Mouse (Mus musculus) heart, adult 2 months (tissue): ENCODE measurements around the gene Ppp1r2. TPM values are rescaled to one million over a fixed set of nuclear protein-coding genes. Genes with fewer than 3 reads are reported as not detected.

Source experiments
- DNase-seq, 2 experiments: peaks; one replicate each; pipeline ENCODE4 v3.0.0; 2021
- H3K27ac ChIP-seq: fragments of 200-600 bp; 2 replicates; pipeline ENCODE4 v1.8.1; 2022
- H3K27me3 ChIP-seq: fragments of 200-500 bp; 2 replicates; pipeline ENCODE4 v1.6.1; 2012; ENCODE audit warnings: mild to moderate bottlenecking, low read length, inconsistent platforms, mixed read lengths; ENCODE audit not compliant: control insufficient read depth, insufficient read depth
- H3K36me3 ChIP-seq: fragments of 200-500 bp; 2 replicates; pipeline ENCODE4 v1.6.1; 2012; ENCODE audit warnings: low read length, inconsistent platforms; ENCODE audit not compliant: control insufficient read depth, insufficient read depth
- H3K4me1 ChIP-seq: fragments of 200-500 bp; 2 replicates; pipeline ENCODE4 v1.6.1; 2011; ENCODE audit warnings: low read length; ENCODE audit not compliant: control insufficient read depth, insufficient read depth
- H3K4me3 ChIP-seq: fragments of 200-600 bp; 2 replicates; pipeline ENCODE4 v1.8.1; 2022
- H3K79me2 ChIP-seq: fragments of 200-500 bp; replicated peaks from 2 replicates; pipeline ENCODE4 v1.6.1; 2012; ENCODE audit warnings: mild to moderate bottlenecking, inconsistent platforms, low read length, moderate library complexity, mixed read lengths; ENCODE audit not compliant: control insufficient read depth, insufficient read depth
- H3K9ac ChIP-seq: fragments of 200-500 bp; 2 replicates; pipeline ENCODE4 v1.6.1; 2012; ENCODE audit warnings: low read depth, mild to moderate bottlenecking, control low read depth, inconsistent platforms, low read length, mixed read lengths
- CTCF ChIP-seq: fragments of 200-600 bp; IDR thresholded peaks from 2 replicates; pipeline ENCODE4 v1.8.1; 2022; ENCODE audit warnings: antibody characterized with exemption, mild to moderate bottlenecking, moderate library complexity
- EP300 ChIP-seq: fragments of 200-500 bp; IDR thresholded peaks from 2 replicates; pipeline ENCODE4 v1.6.1; 2011; ENCODE audit warnings: low read depth, low read length, control low read depth; ENCODE audit not compliant: insufficient read depth
- POLR2A ChIP-seq: fragments of 200-500 bp; IDR thresholded peaks from 2 replicates; pipeline ENCODE4 v1.6.1; 2011; ENCODE audit warnings: mild to moderate bottlenecking, low read depth, low read length, control low read depth; ENCODE audit not compliant: insufficient read depth
- WGBS: fragments of 180-500 bp; shearing (Covaris S2); methylation state at CpG from one replicate; pipeline ENCODE4 v1.1.7; 2018; 5-methylcytosine and 5-hydroxymethylcytosine counted together
- intact Hi-C: fragments of 180-260 bp; cut with DNase I; formaldehyde crosslinking; loops from one replicate; pipeline ENCODE4 v1.15.1; 2025
- polyA plus RNA-seq: library from polyadenylated mRNA; depleted of rRNA; stranded (reverse); fragments of >200 nt; gene quantifications from 2 replicates; pipeline ENCODE4 v1.2.3, GENCODE M21; 2012
- total RNA-seq, 2 experiments: library from RNA; stranded (reverse); gene quantifications; 2 replicates each; pipeline ENCODE4 v1.2.3; 2021

Gene Ppp1r2
- total and polyA plus RNA-seq, 3 experiments = 33.1 to 88.3 (median 77.3) TPM

DNA sequence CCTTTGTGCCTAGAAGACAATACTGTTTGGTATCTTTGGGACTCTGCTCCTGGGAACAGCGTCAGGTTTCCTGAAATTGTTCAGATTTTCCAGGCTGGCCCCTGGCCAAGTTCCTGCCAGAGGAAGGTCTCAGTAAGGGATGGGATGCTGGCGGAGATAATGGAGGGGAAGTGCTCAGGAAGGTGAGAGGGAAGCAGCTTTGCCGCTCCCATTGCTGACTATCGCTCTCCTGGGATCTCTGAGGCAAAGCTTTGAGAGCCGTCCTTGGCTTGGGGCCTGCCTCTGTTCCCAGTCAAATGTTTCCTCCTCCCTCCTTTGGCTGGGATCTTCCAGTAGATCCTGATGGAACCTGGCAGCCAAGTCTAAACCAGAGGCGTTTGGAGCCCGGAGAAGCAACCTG, 1.5 kb upstream of the Ppp1r2 start:
- TF ChIP-seq POLR2A (peak; percentile 20; the same call in 1 of the 2 replicates), CTCF (no peak), EP300 (peak; percentile 99)
- 19% methylated on average over 7 of the region's 7 CpGs for WGBS
- H3K27me3 ChIP-seq = no peaks in the 10 kb centered on the region
- H3K4me3 ChIP-seq = no peak overlapping the region; the same call in 1 of the 2 replicates
- peak; percentile 85 to 90 for DNase-seq
- H3K9ac ChIP-seq = no peak overlapping the region
- peaks cover 12% of the 10 kb centered on the region for H3K36me3 ChIP-seq
- intact Hi-C loops = loop anchor here (1.0 to 10.0 kb wide), 2 partner anchors 14 to 722 kb away; partner anchors contain the start of gene Tmem44
- H3K79me2 ChIP-seq = peaks cover 4% of the 10 kb centered on the region; the same call in 1 of the 2 replicates
- peaks cover 18% of the 10 kb centered on the region for H3K4me1 ChIP-seq
- H3K27ac ChIP-seq = peak overlapping the region; percentile 95

DNA sequence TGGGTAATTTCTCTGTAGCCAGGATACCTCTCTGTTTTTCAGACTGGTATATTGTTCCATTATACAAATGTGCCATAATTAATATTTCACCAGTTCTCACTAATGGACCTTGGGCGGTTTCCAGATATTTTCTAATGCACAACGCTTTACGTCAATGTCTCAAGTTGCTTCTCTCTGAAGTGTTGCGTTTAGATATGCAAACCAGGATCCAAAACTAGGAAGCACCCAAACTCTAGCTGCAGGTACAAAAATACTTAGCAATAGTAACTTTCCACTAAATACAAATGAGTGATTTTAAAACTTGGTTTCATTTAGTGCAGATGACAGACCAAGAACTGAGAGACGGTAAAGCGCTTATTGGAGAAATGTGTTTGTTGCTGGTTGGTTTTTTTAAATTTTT, 993 bp downstream of the Ppp1r2 start:
- Histone ChIP-seq H3K36me3 (peaks cover 21% of the 10 kb centered on the region), H3K9ac (peak overlapping the region; percentile 99; the same call in 1 of the 2 replicates), H3K79me2 (peaks cover 8% of the 10 kb centered on the region; the same call in 1 of the 2 replicates), H3K27ac (peak overlapping the region; percentile 95), H3K4me3 (peak overlapping the region; percentile 69), H3K4me1 (peaks cover 20% of the 10 kb centered on the region), H3K27me3 (no peaks in the 10 kb centered on the region)
- DNase-seq = no peak
- 2% methylated on average over 6 of the region's 6 CpGs for WGBS
- intact Hi-C loops = loop anchor here (2.0 to 10.0 kb wide), 3 partner anchors 73 to 719 kb away; partner anchors contain the start of genes Acap2, Dlg1 and Tmem44
- TF ChIP-seq EP300 (no peak), POLR2A (no peak), CTCF (no peak)

DNA sequence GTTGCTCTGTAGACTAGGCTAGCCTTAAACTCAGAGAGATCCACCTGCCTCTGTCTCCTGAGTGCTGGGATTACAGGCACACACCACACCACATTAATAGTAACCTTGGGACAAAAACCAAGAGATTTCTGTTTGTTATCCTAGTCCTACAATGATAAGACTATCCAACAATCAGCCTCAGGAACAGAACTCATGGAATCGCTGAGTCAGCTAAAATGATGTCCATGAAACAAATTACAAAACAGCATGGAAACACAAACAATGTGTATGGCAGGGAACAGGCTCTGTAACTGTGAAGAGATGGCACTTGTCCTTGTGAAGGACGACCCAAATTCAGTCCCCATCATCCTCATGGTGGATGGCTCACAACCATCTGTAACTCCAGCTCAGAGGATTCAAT, 8.4 kb downstream of the Ppp1r2 start:
- 62% methylated on average over 2 of the region's 2 CpGs for WGBS
- no peak overlapping the region for H3K9ac ChIP-seq
- H3K4me3 ChIP-seq = no peak overlapping the region
- H3K27ac ChIP-seq = no peak overlapping the region
- H3K36me3 ChIP-seq = peaks cover 45% of the 10 kb centered on the region
- peaks cover 9% of the 10 kb centered on the region for H3K4me1 ChIP-seq
- TF ChIP-seq EP300 = no peak
- no peak for TF ChIP-seq CTCF
- TF ChIP-seq POLR2A = no peak
- DNase-seq = no peak
- peaks cover 6% of the 10 kb centered on the region for H3K79me2 ChIP-seq
- intact Hi-C loops = no loop called here
- no peaks in the 10 kb centered on the region for H3K27me3 ChIP-seq

DNA sequence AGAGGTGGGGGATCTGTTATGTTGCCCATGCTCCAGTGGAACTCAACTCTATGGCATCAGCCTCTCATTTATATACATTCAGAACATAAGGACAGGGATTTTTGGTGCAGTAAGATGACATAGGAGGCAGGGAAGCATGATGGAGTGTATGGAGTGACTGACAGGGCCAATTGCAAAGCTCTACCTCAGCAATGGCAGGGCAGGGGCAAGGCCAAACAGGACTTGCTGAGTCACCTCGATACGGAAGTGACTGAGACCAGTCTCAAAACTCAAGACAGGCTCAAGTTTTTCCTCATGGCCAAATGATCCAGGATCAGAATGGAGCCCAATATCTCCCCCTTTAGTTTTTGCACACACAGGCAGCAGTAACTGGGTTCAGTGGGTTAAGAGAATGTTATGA, 18.9 kb downstream of the Ppp1r2 start:
- H3K36me3 ChIP-seq = peaks cover 22% of the 10 kb centered on the region
- no peak for TF ChIP-seq EP300
- TF ChIP-seq POLR2A = no peak
- no peak for TF ChIP-seq CTCF
- no peaks in the 10 kb centered on the region; the same call in 1 of the 2 replicates for H3K79me2 ChIP-seq
- DNase-seq = no peak
- intact Hi-C loops = no loop called here
- WGBS = 82% methylated on average over 2 of the region's 2 CpGs
- no peak overlapping the region for H3K27ac ChIP-seq
- H3K4me3 ChIP-seq = no peak overlapping the region
- H3K9ac ChIP-seq = no peak overlapping the region
- H3K27me3 ChIP-seq = no peaks in the 10 kb centered on the region
- no peaks in the 10 kb centered on the region; the same call in 1 of the 2 replicates for H3K4me1 ChIP-seq

DNA sequence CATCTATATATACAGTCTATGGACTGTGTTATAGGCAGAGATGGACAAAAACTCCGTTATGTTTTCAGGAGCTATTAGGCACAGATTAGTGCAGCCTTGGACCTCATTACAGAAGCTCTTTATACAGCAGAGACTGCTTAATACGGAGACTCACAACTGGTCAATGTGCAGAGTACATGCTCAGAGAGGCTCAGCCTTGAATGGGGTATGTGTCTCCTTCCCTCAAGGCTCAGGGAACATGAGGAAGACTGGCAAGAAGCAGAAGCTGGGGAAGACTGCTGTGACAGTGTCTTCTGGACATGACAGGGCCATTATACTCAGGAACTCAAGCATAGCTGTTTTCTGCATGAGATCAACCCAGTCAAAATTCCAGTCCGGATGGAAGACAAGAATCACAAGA, 19.4 kb downstream of the Ppp1r2 start:
- H3K4me3 ChIP-seq = no peak overlapping the region
- H3K27ac ChIP-seq = no peak overlapping the region
- intact Hi-C loops = no loop called here
- peaks cover 17% of the 10 kb centered on the region for H3K36me3 ChIP-seq
- TF ChIP-seq POLR2A (no peak), CTCF (no peak), EP300 (no peak)
- WGBS = 77% methylated on average over 3 of the region's 3 CpGs
- no peak overlapping the region for H3K9ac ChIP-seq
- H3K79me2 ChIP-seq = no peaks in the 10 kb centered on the region
- H3K4me1 ChIP-seq = no peaks in the 10 kb centered on the region; the same call in 1 of the 2 replicates
- H3K27me3 ChIP-seq = no peaks in the 10 kb centered on the region
- DNase-seq = no peak

DNA sequence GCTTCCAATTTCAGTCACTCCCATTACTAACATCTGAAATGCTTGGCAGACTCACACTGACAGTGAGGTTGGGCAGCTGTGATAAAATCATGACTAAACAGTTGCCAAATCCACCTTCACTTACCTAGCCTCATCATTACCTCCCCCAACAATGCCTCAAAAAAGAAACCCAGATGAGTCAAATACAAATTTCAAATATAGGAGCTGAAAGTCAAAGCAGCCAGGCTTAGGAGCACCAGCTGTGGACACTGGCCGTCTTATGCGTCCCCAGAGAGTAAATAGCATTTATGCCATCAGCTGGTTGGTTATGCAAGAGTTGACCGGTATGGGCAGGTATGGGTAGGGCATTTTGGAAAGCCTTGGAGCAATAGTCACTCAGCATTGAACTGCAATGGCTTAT, 25.7 kb downstream of the Ppp1r2 start:
- intact Hi-C loops = no loop called here
- Histone ChIP-seq H3K9ac (no peak overlapping the region), H3K27me3 (no peaks in the 10 kb centered on the region), H3K36me3 (no peaks in the 10 kb centered on the region), H3K4me1 (no peaks in the 10 kb centered on the region; the same call in 1 of the 2 replicates), H3K79me2 (no peaks in the 10 kb centered on the region), H3K27ac (no peak overlapping the region), H3K4me3 (no peak overlapping the region)
- TF ChIP-seq CTCF = no peak
- no peak for TF ChIP-seq POLR2A
- no peak for TF ChIP-seq EP300
- WGBS = 81% methylated on average over 3 of the region's 3 CpGs
- no peak for DNase-seq
